Mouse (Mus musculus) heart, embryonic 11.5 days (tissue): ENCODE measurements at regions not wholly inside any gene's neighbourhood (a gene's known extent, or its start where the extent isn't known, plus 50 kb on each side); places are given as distances from the start of the nearest gene placed in this dataset.
A peak's percentile ranks its signal among the peaks of the same experiment; 100 is the strongest.

Experiments used
- ATAC-seq: fragments of 200-750 bp; cut with Nextera tagmentation; replicated peaks from 2 replicates; pipeline ENCODE4 v1.8.0; 2017; ENCODE audit warnings: moderate library complexity; ENCODE audit not compliant: insufficient number of reproducible peaks, low FRiP score, low TSS enrichment
- H3K27ac ChIP-seq: fragments of 300-500 bp; sonication (generic); 2 replicates; pipeline ENCODE4 v1.5.1; 2014; ENCODE audit warnings: mild to moderate bottlenecking, low read depth, low read length
- H3K27me3 ChIP-seq: fragments of 300-500 bp; sonication (generic); 2 replicates; pipeline ENCODE4 v1.6.1; 2014; ENCODE audit warnings: mild to moderate bottlenecking, low read length, mixed read lengths; ENCODE audit not compliant: control insufficient read depth, insufficient read depth
- H3K36me3 ChIP-seq: fragments of 300-500 bp; sonication (generic); 2 replicates; pipeline ENCODE4 v1.6.1; 2014; ENCODE audit warnings: mild to moderate bottlenecking, low read length, moderate library complexity, mixed read lengths; ENCODE audit not compliant: control insufficient read depth, insufficient read depth
- H3K4me1 ChIP-seq: fragments of 300-500 bp; sonication (generic); 2 replicates; pipeline ENCODE4 v1.6.1; 2014; ENCODE audit warnings: low read length; ENCODE audit not compliant: control insufficient read depth, insufficient read depth
- H3K4me2 ChIP-seq: fragments of 300-500 bp; sonication (generic); 2 replicates; pipeline ENCODE4 v1.6.1; 2014; ENCODE audit warnings: mild to moderate bottlenecking, moderate library complexity
- H3K4me3 ChIP-seq: fragments of 300-500 bp; sonication (generic); 2 replicates; pipeline ENCODE4 v1.5.1; 2014; ENCODE audit warnings: low read depth, low read length
- H3K9ac ChIP-seq: fragments of 300-500 bp; sonication (generic); 2 replicates; pipeline ENCODE4 v1.6.1; 2014; ENCODE audit warnings: mild to moderate bottlenecking, low read depth, low read length, moderate library complexity
- H3K9me3 ChIP-seq: fragments of 300-500 bp; sonication (generic); replicated peaks from 2 replicates; pipeline ENCODE4 v1.6.1; 2016; ENCODE audit warnings: low read length; ENCODE audit not compliant: control insufficient read depth
- WGBS: fragments of 180-500 bp; shearing (Covaris S2); extraction: QIAGEN DNeasy Blood & Tissue Kit; methylation state at CpG from one replicate; pipeline ENCODE4 v1.1.7; 2014; ENCODE audit not compliant: insufficient replicate concordance; 5-methylcytosine and 5-hydroxymethylcytosine counted together

DNA sequence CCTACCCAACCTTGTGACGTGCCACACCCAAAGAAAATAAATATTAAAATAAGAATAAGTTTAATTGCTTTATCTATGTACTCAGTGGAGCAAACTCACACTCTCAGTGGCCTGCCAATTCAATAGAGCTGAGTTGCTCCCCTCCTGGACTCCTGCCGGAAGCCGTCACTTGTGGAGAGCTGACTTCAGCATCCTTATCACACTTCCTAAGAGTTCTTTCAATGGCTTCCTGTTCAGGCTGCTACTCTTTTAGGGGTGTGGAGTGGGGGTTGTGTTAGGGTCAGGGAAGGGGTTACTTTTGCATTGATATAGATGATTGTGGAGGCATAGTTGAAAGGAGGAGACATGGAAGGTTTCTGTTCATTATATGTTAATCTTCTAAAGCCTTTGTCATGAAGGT is 147.7 kb downstream of the Dusp6 start:
- Histone ChIP-seq H3K36me3 (no peaks in the 10 kb centered on the region), H3K9me3 (no peaks in the 10 kb centered on the region; the same call in 1 of the 2 replicates), H3K27me3 (no peaks in the 10 kb centered on the region), H3K4me3 (no peak overlapping the region), H3K4me2 (no peak overlapping the region), H3K27ac (0 out of 2 replicates have a peak overlapping the region, but pooled peaks have one; percentile 35), H3K9ac (no peak overlapping the region), H3K4me1 (0 out of 2 replicates have a peak, but pooled peaks cover 8% of the 10 kb centered on the region)
- ATAC-seq: peak; percentile 52; the same call in 1 of the 2 replicates
- whole genome bisulfite sequencing: 27% methylated on average over 3 of the region's 3 CpGs

DNA sequence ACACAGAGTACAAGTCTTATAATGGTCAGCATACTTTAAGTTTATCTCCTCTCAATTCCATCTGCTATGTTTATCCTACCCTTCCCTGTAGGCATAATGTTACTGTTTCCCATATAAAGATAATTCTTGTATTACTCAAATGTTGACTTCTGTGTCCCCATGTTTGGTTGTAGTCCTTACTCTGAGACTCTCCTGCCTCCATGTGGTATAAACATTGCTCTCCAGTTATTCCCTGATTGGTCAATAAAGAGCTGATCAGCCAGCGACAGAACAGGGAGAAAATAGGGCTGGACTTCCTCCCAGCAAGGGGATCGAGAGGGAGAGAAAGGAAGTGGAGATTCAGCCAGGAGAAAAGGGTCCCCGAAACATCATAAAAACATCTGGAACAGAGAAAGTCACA is 150.4 kb downstream of the Dusp6 start:
- Histone ChIP-seq H3K9me3 (no peaks in the 10 kb centered on the region; the same call in 1 of the 2 replicates), H3K36me3 (no peaks in the 10 kb centered on the region), H3K9ac (no peak overlapping the region), H3K27me3 (no peaks in the 10 kb centered on the region), H3K27ac (no peak overlapping the region), H3K4me1 (0 out of 2 replicates have a peak, but pooled peaks cover 8% of the 10 kb centered on the region), H3K4me2 (no peak overlapping the region), H3K4me3 (no peak overlapping the region)
- WGBS: 76% methylated on average over 3 of the region's 3 CpGs
- ATAC-seq: no peak

DNA sequence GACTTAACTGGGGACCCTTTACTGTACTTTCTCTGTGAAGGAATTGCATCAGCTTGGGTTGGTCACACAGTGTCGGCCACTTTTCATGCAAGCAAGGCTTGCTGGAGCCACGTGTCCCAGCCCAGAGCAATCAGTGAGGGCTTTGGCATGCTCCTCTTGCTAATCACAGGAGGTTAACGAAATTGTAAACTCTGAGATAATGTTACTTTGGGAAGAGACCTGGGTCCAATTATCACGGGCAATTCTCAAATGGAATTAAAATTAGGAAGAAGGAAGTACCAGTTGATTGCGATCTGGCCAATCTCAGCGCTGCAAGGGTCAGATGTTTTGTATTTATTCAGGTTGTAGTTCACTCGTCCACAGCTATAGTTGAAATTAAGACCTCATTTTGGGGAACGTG is 153.2 kb downstream of the Dusp6 start:
- no peak for ATAC-seq
- Histone ChIP-seq H3K9ac (no peak overlapping the region), H3K4me2 (no peak overlapping the region), H3K36me3 (no peaks in the 10 kb centered on the region), H3K27ac (no peak overlapping the region), H3K4me1 (no peaks in the 10 kb centered on the region), H3K27me3 (no peaks in the 10 kb centered on the region), H3K4me3 (no peak overlapping the region), H3K9me3 (no peaks in the 10 kb centered on the region)
- 51% methylated on average over 8 of the region's 8 CpGs for WGBS

DNA sequence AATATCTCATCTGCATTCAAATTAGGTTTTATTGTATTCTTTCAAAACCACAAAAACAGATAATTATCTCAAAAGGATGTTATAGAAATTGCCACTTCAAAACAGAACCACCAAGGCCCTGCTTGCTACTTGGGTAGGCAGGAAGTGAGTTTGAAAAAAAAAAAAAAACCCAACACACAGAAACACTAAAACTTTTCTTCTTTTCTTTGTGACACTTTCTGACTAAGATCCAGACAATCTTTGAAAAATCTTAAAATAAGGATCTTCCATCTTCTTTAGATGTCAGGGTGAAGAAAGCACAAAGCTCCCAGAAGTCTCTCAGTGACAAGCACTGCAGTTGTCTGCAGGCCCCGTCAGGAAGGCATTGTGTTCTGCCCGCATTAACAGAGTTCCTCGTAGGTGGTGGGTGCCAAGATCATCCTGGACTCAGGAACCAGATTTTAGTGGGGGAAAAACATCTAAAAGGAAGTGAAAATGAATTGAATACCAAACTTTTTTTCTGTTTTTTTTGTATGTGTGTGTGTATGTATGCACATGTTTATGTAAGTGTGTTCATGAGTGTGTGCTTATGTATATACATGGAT is 154.0 kb downstream of the Dusp6 start:
- Histone ChIP-seq H3K4me2 (no peak overlapping the region), H3K9me3 (no peaks in the 10 kb centered on the region), H3K4me1 (no peaks in the 10 kb centered on the region), H3K4me3 (no peak overlapping the region), H3K36me3 (no peaks in the 10 kb centered on the region), H3K27me3 (no peaks in the 10 kb centered on the region), H3K27ac (no peak overlapping the region), H3K9ac (no peak overlapping the region)
- 35% methylated on average over 3 of the region's 3 CpGs for WGBS
- ATAC-seq: no peak

DNA sequence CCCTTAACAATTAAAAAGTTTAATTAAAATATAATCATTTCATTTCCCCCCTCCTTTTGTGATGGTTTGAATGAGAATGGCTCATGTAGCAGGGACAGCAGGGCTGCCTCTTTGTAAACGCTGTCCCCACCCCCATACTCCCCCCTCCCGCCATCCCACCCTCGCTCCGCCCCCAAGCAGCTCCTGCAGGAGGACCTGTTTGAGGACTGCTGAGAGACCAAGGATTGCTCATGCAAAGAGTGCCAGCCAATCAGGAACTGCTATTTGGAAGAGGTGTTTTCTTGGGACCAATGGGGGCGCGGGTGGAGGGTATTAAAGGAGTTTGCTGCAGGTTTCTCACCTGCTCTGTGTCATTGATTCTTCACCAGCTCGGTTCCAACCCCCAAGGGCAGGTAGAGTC is 154.6 kb downstream of the Dusp6 start:
- H3K9ac ChIP-seq: no peak overlapping the region
- H3K4me2 ChIP-seq: no peak overlapping the region
- ATAC-seq: no peak
- H3K9me3 ChIP-seq: no peaks in the 10 kb centered on the region
- no peak overlapping the region for H3K4me3 ChIP-seq
- no peaks in the 10 kb centered on the region for H3K27me3 ChIP-seq
- H3K27ac ChIP-seq: no peak overlapping the region
- H3K36me3 ChIP-seq: no peaks in the 10 kb centered on the region
- 42% methylated on average over 7 of the region's 7 CpGs for WGBS
- H3K4me1 ChIP-seq: no peaks in the 10 kb centered on the region

DNA sequence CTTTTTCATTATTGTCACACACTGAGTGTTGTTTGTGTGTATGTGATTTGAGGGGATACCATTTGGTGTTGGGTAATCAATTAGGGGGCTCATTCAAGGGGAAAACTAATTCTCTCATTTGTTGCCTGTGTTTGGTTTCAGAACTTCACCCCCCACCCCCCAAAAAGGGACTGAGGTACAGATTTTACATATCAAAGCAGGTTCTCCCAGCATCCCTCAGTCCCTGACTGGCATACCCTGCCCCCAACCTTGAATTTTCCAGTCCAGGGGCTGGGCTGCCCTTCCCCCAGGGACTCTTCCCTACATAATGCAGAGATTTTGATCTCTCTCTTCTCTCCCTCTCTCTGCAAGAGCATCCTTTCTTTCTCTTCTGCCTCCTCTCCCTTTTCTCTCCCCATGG is 155.5 kb downstream of the Dusp6 start:
- no peak for ATAC-seq
- H3K36me3 ChIP-seq: no peaks in the 10 kb centered on the region
- no peak overlapping the region for H3K9ac ChIP-seq
- H3K4me1 ChIP-seq: no peaks in the 10 kb centered on the region
- H3K9me3 ChIP-seq: no peaks in the 10 kb centered on the region
- no peak overlapping the region for H3K4me2 ChIP-seq
- no peak overlapping the region for H3K27ac ChIP-seq
- no peaks in the 10 kb centered on the region for H3K27me3 ChIP-seq
- H3K4me3 ChIP-seq: no peak overlapping the region

DNA sequence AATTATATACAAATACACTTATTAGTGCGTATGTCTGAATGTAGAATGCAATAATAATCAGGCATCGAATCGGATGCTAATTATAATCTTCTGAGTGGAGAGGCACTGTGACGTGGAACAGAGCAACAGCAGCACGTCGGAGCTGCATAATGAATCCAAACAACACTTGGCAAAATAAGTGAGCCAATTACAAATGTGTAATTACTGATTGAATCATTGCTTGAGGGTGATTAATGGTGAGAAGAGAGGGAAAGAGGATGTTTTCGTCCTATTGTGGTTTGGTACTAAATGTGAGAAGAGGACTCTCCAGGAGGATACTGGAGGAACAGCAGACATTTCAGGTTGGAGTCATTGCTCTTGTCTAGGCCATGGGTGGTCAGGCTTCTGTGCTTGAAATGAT is 156.5 kb downstream of the Dusp6 start:
- Histone ChIP-seq H3K4me3 (no peak overlapping the region), H3K9me3 (no peaks in the 10 kb centered on the region), H3K4me2 (no peak overlapping the region), H3K9ac (no peak overlapping the region), H3K27ac (no peak overlapping the region), H3K36me3 (no peaks in the 10 kb centered on the region), H3K4me1 (no peaks in the 10 kb centered on the region), H3K27me3 (no peaks in the 10 kb centered on the region)
- 78% methylated on average over 7 of the region's 7 CpGs for WGBS
- ATAC-seq: no peak

DNA sequence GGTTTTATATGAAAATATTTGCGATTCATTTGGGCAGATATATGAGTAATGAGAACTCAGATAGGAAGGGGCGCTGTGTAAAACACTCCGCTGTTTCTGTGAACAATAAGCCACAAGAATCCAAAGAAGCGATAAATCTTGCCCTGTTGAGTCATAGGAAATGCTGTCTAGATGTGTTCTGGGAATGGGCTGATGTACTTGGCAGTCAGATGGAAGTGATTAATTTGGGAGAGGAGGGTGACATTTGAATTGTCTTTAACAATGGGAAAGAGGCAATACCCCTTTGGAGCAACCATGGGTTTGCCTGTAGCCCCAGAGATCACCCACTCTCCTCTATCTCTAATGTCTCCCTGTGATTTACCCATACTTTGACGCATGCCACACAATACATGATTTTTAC is 160.4 kb downstream of the Dusp6 start:
- WGBS: 82% methylated on average over 5 of the region's 5 CpGs
- no peak for ATAC-seq

DNA sequence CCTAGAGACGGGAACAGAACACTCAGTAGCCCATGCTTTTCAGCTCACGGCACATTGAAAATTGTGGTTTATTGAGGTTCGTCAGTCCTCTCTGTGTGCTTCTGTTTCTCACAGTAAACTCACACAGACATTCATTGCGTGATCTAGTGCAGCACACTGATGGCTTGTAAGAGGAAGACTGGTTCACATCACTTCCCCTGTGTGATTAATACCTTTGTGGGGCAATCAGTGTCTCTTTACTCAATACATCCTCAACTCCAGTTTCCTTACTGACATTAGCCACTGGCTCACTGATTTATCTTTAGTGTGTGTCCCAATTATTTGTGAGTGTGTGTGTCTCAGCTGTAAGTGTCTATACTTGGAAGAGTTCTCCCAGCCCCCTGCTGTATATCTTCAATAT is 162.2 kb downstream of the Dusp6 start:
- H3K27ac ChIP-seq: no peak overlapping the region
- no peak for ATAC-seq
- no peak overlapping the region for H3K4me2 ChIP-seq
- no peaks in the 10 kb centered on the region for H3K4me1 ChIP-seq
- H3K4me3 ChIP-seq: no peak overlapping the region
- H3K27me3 ChIP-seq: no peaks in the 10 kb centered on the region
- 77% methylated on average over 4 of the region's 4 CpGs for WGBS
- H3K9ac ChIP-seq: no peak overlapping the region
- H3K9me3 ChIP-seq: no peaks in the 10 kb centered on the region
- H3K36me3 ChIP-seq: no peaks in the 10 kb centered on the region

More for the DNA sequence above, 160.4 kb downstream of the Dusp6 start:
- no peaks in the 10 kb centered on the region for H3K4me1 ChIP-seq
- H3K4me3 ChIP-seq: no peak overlapping the region
- no peak overlapping the region for H3K27ac ChIP-seq
- H3K9me3 ChIP-seq: no peaks in the 10 kb centered on the region
- H3K4me2 ChIP-seq: no peak overlapping the region
- H3K27me3 ChIP-seq: no peaks in the 10 kb centered on the region
- H3K9ac ChIP-seq: no peak overlapping the region
- H3K36me3 ChIP-seq: no peaks in the 10 kb centered on the region
